Mouse (Mus musculus): Measurements from ENCODE around the gene Rdm1.

- no peak for TF ChIP-seq POLR2A (IDR thresholded peaks at IDR 0.05; ENCODE audit: borderline replicate concordance, low read depth, low read length)
- no peak for TF ChIP-seq CTCF (IDR thresholded peaks at IDR 0.05; ENCODE audit: low read depth, low read length)
Measured at GRCm38 (mm10) chr11:101656356-101656755, 29.4 kb downstream of the Rdm1 start.

Data from bone marrow macrophage, adult 2 months (primary cell).